Mouse (Mus musculus): ENCODE results near the gene Fuca2. TPM values are rescaled to one million over a fixed set of nuclear protein-coding genes. Genes with fewer than 3 reads are reported as not detected.

Gene Fuca2
- polyA plus RNA-seq, 1 experiment from 2014 or later = 62.3 TPM

Other genes with a start within 250 kb of the Fuca2 start
- gene Phactr2, start 25.1 kb upstream of the Fuca2 start, polyA plus RNA-seq (2015; fragmentation: Nextera tagmentation; extraction: Ambion mirVana) = 50.1 and 52.5 TPM in 2 replicates
- 2.6 and 2.7 TPM in 2 replicates for gene Adat2, start 53.4 kb downstream of the Fuca2 start, polyA plus RNA-seq (2015; fragmentation: Nextera tagmentation; extraction: Ambion mirVana)
- 15.6 and 20.1 TPM in 2 replicates for gene Pex3, start 53.6 kb downstream of the Fuca2 start, polyA plus RNA-seq (2015; fragmentation: Nextera tagmentation; extraction: Ambion mirVana)